Mouse (Mus musculus): ENCODE data around the gene Clec2d. TPM values are rescaled to one million over a fixed set of nuclear protein-coding genes. Genes with fewer than 3 reads are reported as not detected.

The Clec2d gene
- polyA plus RNA-seq, 1 experiment: 58.5 TPM

- H3K27ac ChIP-seq (replicated peaks; ENCODE audit: low read depth, low read length): no peak overlapping the region
- peaks cover 13% of the 10 kb centered on the region for H3K4me1 ChIP-seq (ENCODE audit: control insufficient read depth, insufficient read depth, insufficient read length, low read length)
- no peak overlapping the region for H3K4me3 ChIP-seq (ENCODE audit: insufficient read depth, low read depth, low read length)
These were observed 29.5 kb downstream of the Clec2d start for GRCm38 (mm10) chr6:129209785-129210446.

GRCm38 (mm10) chr6:129210447-129210790, 30.0 kb downstream of the Clec2d start:
- Histone ChIP-seq H3K4me1 (ENCODE audit: control insufficient read depth, insufficient read depth, insufficient read length, low read length) (peaks cover 15% of the 10 kb centered on the region), H3K4me3 (ENCODE audit: insufficient read depth, low read depth, low read length) (no peak overlapping the region), H3K27ac (replicated peaks; ENCODE audit: low read depth, low read length) (no peak overlapping the region)

- peaks cover 16% of the 10 kb centered on the region for H3K4me1 ChIP-seq (ENCODE audit: control insufficient read depth, insufficient read depth, insufficient read length, low read length)
- no peak overlapping the region for H3K4me3 ChIP-seq (ENCODE audit: insufficient read depth, low read depth, low read length)
- peak overlapping the region; percentile 37 for H3K27ac ChIP-seq (replicated peaks; ENCODE audit: low read depth, low read length)
These were observed 32.2 kb downstream of the Clec2d start for GRCm38 (mm10) chr6:129212421-129213195.

DNA sequence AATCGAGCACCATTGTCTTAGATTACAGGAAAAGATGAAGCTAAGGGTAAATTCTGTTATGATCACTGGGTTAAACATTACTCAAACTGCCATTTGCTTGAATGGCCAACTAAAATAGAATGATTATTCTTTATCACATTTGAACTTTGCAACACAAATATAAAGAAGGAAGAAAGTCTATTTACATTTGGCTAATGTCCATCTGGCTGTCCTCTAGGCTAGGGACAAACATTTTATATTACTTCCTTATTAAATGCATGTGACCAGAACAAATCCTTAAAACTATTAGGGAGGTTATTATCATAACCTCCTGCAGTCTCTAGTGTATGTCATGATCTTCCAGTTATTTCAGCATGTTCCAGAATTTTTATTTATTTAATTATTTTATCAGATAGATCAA, 33.1 kb downstream of the Clec2d start:
- Histone ChIP-seq H3K4me3 (ENCODE audit: insufficient read depth, low read depth, low read length) (no peak overlapping the region), H3K27ac (replicated peaks; ENCODE audit: low read depth, low read length) (no peak overlapping the region), H3K4me1 (ENCODE audit: control insufficient read depth, insufficient read depth, insufficient read length, low read length) (peaks cover 19% of the 10 kb centered on the region)

- Histone ChIP-seq H3K4me3 (ENCODE audit: insufficient read depth, low read depth, low read length) (no peak overlapping the region), H3K4me1 (ENCODE audit: control insufficient read depth, insufficient read depth, insufficient read length, low read length) (peaks cover 17% of the 10 kb centered on the region), H3K27ac (replicated peaks; ENCODE audit: low read depth, low read length) (peak overlapping the region; percentile 15; the same call in 1 of the 2 replicates)
These were observed 33.8 kb downstream of the Clec2d start for GRCm38 (mm10) chr6:129214263-129214662.

DNA sequence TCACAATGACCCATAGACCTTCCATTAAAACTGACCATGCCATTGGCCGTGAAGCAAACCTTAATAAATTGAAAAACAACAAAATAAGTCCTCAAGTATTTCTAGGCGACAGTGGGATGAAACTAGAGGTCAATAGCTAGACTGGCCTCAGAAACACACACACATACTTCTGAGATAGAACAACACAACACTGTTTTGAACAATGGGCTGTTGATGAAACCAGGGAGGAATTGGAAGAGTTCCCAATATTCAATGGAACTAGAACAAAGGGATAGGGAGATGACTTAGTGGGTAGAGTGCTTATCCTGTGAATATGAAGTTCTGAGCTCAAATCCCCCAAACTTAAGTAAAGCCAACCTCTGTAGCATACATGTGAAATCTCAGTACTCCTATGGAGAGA, 34.6 kb downstream of the Clec2d start:
- H3K4me3 ChIP-seq (ENCODE audit: insufficient read depth, low read depth, low read length): no peak overlapping the region
- peak overlapping the region; percentile 63 for H3K27ac ChIP-seq (replicated peaks; ENCODE audit: low read depth, low read length)
- peaks cover 16% of the 10 kb centered on the region for H3K4me1 ChIP-seq (ENCODE audit: control insufficient read depth, insufficient read depth, insufficient read length, low read length)

DNA sequence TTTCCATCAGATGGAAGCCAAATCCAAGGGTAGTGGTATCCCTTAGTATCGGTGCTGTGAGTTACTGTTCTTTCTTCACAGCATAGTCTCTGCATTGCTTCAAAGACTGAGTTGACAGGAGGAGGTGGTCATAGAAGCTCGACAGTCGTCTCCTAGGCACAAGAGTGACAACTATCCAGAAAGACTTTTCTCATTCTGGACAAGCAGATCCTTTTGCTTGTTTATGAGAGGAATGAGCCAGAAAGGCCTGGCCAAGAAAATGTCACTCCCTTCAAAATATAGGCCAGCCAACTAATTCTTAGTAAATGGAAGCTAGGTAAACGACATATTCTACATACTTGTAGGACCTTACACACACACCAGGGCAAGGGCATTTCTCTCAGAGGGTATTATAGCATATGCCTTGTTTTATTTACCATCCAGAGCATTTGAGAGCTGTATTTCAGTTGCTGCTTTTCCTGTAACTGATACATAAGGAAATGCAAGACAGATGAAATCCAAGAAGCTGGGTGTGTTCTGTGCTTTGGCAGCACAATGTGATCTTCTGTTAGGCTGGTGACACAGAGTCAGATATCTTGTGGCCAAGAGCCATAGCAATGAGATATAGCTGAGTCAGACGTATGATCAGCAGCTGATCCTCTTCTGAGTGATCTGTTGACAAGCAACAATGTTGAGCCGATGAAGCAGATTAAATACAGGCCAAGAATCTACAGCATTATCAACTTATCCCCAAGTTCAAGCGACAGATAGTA, 35.6 kb downstream of the Clec2d start:
- H3K27ac ChIP-seq (replicated peaks; ENCODE audit: low read depth, low read length): peak overlapping the region; percentile 63
- H3K4me3 ChIP-seq (ENCODE audit: insufficient read depth, low read depth, low read length): no peak overlapping the region
- peaks cover 15% of the 10 kb centered on the region for H3K4me1 ChIP-seq (ENCODE audit: control insufficient read depth, insufficient read depth, insufficient read length, low read length)

DNA sequence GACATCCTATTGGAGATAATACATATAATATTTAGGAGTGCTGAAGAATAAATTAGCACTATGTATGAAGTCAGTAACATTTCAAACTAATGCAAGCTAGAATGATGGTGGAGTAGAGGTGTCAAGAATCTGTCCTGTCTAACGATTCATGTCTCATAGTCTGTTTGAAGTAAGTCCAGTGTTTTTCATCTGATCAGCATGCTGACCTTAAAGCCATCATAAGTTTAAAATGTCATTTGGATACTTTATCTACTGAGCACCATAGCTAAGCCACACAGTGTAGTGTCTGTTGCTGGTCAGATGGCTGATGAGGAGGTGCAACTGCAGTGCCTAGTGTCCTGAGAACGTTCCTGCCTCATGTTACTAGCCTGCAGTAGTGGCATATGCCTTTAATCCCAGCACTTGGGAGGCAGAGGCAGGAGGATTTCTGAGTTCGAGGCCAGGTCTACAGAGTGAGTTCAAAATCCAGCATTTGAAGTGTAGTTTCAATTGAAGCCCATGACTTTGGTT, 36.4 kb downstream of the Clec2d start:
- Histone ChIP-seq H3K4me3 (ENCODE audit: insufficient read depth, low read depth, low read length) (no peak overlapping the region), H3K27ac (replicated peaks; ENCODE audit: low read depth, low read length) (peak overlapping the region; percentile 73), H3K4me1 (ENCODE audit: control insufficient read depth, insufficient read depth, insufficient read length, low read length) (peaks cover 15% of the 10 kb centered on the region)

- peaks cover 15% of the 10 kb centered on the region for H3K4me1 ChIP-seq (ENCODE audit: control insufficient read depth, insufficient read depth, insufficient read length, low read length)
- peak overlapping the region; percentile 58 for H3K27ac ChIP-seq (replicated peaks; ENCODE audit: low read depth, low read length)
- H3K4me3 ChIP-seq (ENCODE audit: insufficient read depth, low read depth, low read length): no peak overlapping the region
These were observed 37.8 kb downstream of the Clec2d start for GRCm38 (mm10) chr6:129218191-129218696.

DNA sequence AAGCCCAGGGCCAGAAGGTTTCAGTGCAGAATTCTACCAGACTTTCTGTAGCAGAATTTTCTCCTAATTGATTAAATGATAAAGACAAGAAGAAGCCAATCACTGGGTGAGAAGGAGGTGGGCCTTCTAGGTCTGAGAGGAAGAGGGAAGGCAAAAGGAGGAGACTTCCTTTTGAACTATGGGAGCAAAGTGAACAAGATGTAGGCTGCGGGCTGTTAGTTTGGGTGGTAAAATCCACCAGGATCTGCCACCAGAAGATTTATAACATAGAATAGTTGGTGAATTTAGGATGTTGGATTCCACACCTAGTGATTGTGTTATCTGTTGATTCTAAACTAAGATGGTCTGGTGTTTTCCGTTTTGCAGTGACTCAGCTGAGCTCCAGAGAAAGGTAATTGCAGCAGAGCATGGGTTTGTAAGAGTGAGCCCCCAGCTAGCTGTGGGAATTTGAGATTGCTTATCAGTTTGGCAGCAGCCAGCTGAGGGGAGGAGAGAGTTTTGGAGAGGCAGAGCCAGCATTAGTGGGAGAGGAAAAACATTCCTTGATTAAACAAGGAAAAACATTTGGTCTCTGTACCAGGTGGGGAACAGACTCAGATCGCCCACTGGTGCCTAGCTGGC, 39.6 kb downstream of the Clec2d start:
- Histone ChIP-seq H3K4me3 (ENCODE audit: insufficient read depth, low read depth, low read length) (no peak overlapping the region), H3K4me1 (ENCODE audit: control insufficient read depth, insufficient read depth, insufficient read length, low read length) (peaks cover 16% of the 10 kb centered on the region), H3K27ac (replicated peaks; ENCODE audit: low read depth, low read length) (peak overlapping the region; percentile 51)

GRCm38 (mm10) chr6:129221053-129221452, 40.6 kb downstream of the Clec2d start:
- Histone ChIP-seq H3K4me1 (ENCODE audit: control insufficient read depth, insufficient read depth, insufficient read length, low read length) (peaks cover 15% of the 10 kb centered on the region), H3K27ac (replicated peaks; ENCODE audit: low read depth, low read length) (no peak overlapping the region), H3K4me3 (ENCODE audit: insufficient read depth, low read depth, low read length) (no peak overlapping the region)

DNA sequence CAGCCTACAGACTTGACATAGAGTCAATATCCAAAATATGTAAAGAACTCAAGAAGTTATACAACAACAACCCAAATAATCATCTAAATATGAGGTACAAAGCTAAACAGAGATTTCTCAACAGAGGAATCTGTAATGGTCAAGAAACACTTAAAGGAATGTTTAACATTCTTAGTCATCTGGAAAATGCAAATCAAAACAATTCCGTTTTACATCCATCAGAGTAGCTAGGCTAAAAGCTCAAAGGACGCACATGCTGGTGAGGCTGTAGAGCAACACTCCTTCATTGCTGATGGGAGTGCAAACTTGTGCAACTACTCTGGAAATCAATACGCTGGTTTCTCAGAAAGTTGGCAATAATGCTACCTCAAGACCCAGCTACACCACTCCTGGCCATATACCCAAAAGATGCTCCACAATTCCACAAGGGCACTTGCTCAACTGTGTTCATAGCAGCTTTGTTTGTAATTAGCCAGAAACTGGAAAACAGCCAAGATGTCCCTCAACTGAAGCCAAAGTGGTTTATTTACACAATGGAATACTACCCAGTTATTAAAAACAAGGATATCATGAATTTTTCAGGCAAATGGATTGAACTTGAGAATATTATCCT, 41.9 kb downstream of the Clec2d start:
- H3K27ac ChIP-seq (replicated peaks; ENCODE audit: low read depth, low read length): no peak overlapping the region
- H3K4me1 ChIP-seq (ENCODE audit: control insufficient read depth, insufficient read depth, insufficient read length, low read length): peaks cover 15% of the 10 kb centered on the region
- no peak overlapping the region for H3K4me3 ChIP-seq (ENCODE audit: insufficient read depth, low read depth, low read length)

GRCm38 (mm10) chr6:129223611-129224010, 43.2 kb downstream of the Clec2d start:
- Histone ChIP-seq H3K27ac (replicated peaks; ENCODE audit: low read depth, low read length) (0 out of 2 replicates have a peak overlapping the region, but pooled peaks have one; percentile 21), H3K4me1 (ENCODE audit: control insufficient read depth, insufficient read depth, insufficient read length, low read length) (peaks cover 15% of the 10 kb centered on the region), H3K4me3 (ENCODE audit: insufficient read depth, low read depth, low read length) (no peak overlapping the region)

DNA sequence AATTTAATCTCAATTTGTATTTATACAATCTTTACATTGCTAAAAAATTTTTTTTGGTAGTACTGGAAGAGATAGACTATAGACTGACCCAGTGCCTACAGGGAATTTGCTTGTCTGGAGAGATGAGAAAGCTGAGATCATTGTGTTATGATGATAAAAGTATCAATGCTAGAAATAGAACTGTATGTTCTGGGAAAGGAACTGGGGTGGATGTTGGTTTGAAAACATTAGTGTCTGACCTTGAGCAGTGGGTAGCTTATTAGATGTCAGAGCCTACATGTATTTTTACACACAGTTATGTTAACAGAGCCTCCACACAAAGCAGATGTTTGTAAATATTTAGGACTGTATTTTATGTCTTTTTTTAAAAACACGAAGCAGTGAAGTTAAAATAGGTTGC, 43.7 kb downstream of the Clec2d start:
- no peak overlapping the region for H3K27ac ChIP-seq (replicated peaks; ENCODE audit: low read depth, low read length)
- H3K4me1 ChIP-seq (ENCODE audit: control insufficient read depth, insufficient read depth, insufficient read length, low read length): peaks cover 19% of the 10 kb centered on the region
- no peak overlapping the region for H3K4me3 ChIP-seq (ENCODE audit: insufficient read depth, low read depth, low read length)

Measured in brown adipose tissue, adult 24 weeks (tissue).